Mouse (Mus musculus) layer of hippocampus, postnatal 36 days (tissue): Measurements from ENCODE around the gene Tmem51. TPM values are rescaled to one million over a fixed set of nuclear protein-coding genes. Genes with fewer than 3 reads are reported as not detected.
"Not testable (repeated sequence)": the region's sequence is repeated elsewhere in the genome, so short reads cannot be mapped to it uniquely, and the experiment has no call there.

Source experiments
- DNase-seq, 2 experiments: peaks; one replicate each; pipeline ENCODE4 v3.0.0; 2022
- total RNA-seq, 2 experiments: library from RNA; stranded (reverse); gene quantifications; 2 replicates each; pipeline ENCODE4 v1.2.3; 2021

Gene Tmem51
- total RNA-seq, 2 experiments from 2014 or later = 4.2 TPM

GRCm38 (mm10) chr4:142059113-142059840 is 24.8 kb downstream of the Tmem51 start:
- DNase-seq = no peak

GRCm38 (mm10) chr4:142057529-142058216 is 26.4 kb downstream of the Tmem51 start:
- peak; percentile 29 to 51 for DNase-seq

GRCm38 (mm10) chr4:142055600-142055999 is 28.5 kb downstream of the Tmem51 start:
- no peak for DNase-seq

- DNase-seq = no peak
Measured at GRCm38 (mm10) chr4:142054580-142054979, 29.5 kb downstream of the Tmem51 start.

- no peak for DNase-seq
Measured at GRCm38 (mm10) chr4:142053661-142054448, 30.2 kb downstream of the Tmem51 start.

DNA sequence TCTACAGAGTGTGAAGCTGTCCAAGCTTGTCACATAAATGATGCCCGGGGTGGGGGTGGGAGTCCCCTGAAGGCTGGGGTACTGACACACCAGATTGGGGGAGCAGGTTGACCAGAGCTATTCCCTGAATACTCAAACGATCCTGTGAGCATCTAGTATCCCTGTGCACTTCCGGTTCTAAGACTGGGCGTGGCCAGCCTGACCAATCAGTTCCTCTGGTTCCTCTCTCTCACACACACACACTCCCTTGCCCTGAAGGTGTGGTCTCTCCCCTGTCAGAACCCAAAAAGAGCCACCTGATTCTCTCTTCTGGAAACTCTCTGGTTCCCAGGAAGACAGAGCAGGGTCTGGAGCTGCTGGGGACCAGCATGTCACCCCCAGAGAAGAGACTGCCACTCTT is 30.8 kb downstream of the Tmem51 start:
- DNase-seq = no peak

DNA sequence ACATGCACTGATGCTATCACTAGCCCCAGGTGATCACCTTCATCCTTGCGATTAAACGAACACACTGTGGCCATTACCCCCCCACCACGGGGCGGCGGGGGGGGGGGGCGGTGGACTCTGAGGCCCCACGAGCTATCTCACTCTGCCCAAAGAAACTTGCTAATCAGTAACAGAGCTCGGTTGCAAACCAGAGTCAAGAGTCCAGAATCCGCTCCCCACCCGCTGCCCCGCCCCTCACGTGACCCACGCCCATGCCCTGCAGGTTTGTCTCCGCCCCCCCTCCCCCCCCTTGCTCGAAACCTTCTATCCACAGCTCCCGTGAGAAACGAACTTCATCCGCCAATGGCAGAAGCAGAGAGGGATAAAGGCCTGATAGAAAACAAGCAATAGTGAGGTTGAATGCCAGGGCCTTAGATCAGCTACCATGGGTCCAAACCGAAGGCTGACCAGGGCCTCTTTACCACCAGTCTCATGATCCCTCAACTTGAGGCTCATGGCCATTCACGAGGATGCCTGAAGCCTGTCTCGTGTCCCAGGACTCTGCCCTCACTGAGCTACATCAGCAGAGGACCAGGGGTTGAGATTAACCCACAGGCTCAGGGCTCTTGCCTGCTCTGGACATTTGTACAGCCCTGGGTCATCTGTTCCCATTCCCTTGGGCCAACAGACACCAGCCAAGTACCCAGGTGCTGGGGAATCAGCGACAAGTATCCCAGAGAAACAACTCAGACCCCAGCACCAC is 31.5 kb downstream of the Tmem51 start:
- DNase-seq = no peak

- DNase-seq = not testable (repeated sequence)
Measured at GRCm38 (mm10) chr4:142051883-142052282, 32.2 kb downstream of the Tmem51 start.

DNA sequence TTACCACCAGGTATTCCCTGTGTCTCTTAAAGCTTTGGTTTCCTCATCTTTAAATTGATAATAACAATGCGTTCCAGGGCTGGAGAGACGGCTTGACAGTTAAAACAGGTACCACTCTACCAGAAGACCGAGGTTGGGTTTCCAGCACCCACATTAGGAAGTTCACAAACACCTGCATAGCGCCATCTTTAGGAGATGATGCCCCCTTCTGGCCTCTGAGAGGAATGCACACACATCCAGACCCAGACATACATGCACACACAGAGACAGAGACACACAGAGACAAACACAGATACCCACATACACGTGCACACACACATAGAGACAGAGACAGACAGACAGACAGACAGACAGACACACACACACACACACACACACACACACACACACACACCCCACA is 34.1 kb downstream of the Tmem51 start:
- DNase-seq = no peak

DNA sequence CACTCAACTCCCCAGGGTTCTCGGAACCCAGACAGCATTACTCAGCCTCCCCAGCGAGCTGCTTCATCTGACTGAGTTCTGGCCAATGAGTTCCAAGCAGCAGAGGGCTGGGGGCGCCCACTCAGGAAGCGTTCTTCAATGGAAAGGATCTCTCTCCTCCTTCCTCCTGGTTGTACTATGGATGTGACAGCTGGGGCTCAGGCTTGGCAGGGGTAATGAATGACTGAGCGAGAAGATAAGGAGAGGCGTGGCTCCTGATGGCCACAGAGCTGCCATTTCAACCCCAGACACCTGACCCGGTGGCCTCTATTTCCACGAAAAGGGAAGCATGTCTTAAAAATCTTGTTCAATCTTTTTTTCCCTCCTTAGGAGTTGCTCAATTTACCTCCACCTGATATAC is 35.7 kb downstream of the Tmem51 start:
- no peak for DNase-seq

DNA sequence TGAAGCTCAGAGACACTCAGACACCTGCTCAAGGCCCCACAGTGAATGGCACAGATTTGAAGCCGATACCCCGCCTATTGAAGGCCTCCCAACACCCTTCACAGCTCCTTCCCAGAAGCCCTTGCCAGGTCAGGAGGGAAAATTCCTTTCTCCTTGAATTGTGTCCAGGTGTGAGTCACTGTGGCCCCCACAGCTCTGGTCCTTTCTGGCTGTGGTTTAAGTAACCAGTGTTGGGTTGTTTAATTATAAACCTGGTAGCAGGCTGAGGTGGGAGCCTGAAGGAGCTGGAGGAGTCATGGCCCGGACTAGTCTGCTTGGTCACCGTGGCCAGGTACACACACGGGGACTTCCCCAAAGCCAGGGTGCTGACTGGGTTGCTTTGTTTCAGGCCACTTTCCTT is 37.1 kb downstream of the Tmem51 start:
- DNase-seq = no peak

- DNase-seq = no peak
Measured at GRCm38 (mm10) chr4:142046496-142046895, 37.6 kb downstream of the Tmem51 start.

DNA sequence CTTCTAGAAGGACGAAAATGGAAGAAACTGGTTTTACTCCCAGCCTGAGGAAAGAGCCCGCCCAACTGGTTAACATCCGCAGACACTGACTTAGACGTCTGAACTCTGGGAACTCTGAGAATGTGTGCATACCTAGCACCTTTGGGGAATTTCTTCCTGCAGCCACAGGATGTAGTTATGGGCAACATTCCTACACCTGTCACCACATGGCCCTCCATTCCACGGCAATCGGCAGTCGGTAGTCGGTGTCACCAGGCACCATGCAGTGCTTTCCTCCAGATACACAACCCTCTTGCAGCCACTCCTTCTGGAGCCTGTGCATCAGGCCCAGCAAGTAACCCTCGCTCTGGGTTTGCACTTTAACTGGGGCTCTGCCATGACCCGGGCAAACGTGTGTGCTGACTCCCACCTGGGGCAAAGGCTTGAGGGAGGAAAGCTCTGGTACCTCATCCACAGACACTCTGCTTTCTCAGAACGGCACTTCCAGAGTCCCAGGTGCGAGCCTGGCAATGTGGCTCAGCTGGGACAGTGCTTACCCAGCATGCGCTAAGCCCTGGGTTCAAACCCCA is 38.4 kb downstream of the Tmem51 start:
- DNase-seq = no peak

DNA sequence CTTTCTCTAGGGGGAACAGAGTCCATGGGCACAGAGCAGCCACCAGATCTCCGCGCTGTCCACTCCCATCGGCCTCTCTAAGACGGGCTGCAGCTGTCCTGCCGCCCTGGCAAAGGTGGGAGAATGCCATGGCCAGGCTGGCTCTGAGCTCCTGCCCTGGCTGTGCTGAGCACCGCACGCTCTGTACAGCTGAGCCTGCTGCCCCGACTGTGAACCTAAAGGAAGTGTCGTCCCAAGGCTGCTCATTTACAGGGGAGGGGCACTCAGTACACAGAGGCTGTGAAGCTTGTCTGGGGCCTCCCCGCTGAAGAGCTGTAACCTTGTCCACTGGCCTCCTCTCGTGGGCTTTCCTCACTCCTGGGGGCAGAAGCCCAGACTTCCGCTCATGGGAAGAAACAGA is 39.7 kb downstream of the Tmem51 start:
- DNase-seq = no peak

GRCm38 (mm10) chr4:142039662-142040353 is 44.3 kb downstream of the Tmem51 start:
- no peak for DNase-seq

- no peak for DNase-seq
Measured at GRCm38 (mm10) chr4:142037897-142038296, 46.2 kb downstream of the Tmem51 start.

- DNase-seq = no peak
Measured at GRCm38 (mm10) chr4:142028533-142028932, 55.6 kb downstream of the Tmem51 start.

- no peak for DNase-seq
Measured at GRCm38 (mm10) chr4:142026965-142027364, 57.1 kb downstream of the Tmem51 start.

- no peak for DNase-seq
Measured at GRCm38 (mm10) chr4:142024536-142024935, 59.6 kb downstream of the Tmem51 start.

GRCm38 (mm10) chr4:142023166-142023565 is 60.9 kb downstream of the Tmem51 start:
- DNase-seq = no peak

GRCm38 (mm10) chr4:142017686-142018085 is 66.4 kb downstream of the Tmem51 start:
- no peak for DNase-seq
